Mouse (Mus musculus) G1E (cell line): ENCODE measurements around the gene Emc8.

Source experiments
- CTCF ChIP-seq: IDR thresholded peaks from 2 replicates; pipeline ENCODE4 v1.5.1; 2012; ENCODE audit warnings: low read depth, low read length, inconsistent platforms, mixed read lengths
- GATA1 ChIP-seq: IDR thresholded peaks from 2 replicates; pipeline ENCODE4 v1.6.1; 2012; ENCODE audit warnings: borderline replicate concordance, low read length, inconsistent platforms, mixed read lengths
- TAL1 ChIP-seq: conservative IDR thresholded peaks from 2 replicates; pipeline ENCODE4 v1.6.1; 2012; ENCODE audit warnings: low read depth, low read length, inconsistent platforms, mixed read lengths

GRCm38 (mm10) chr8:120634329-120634839, 34.0 kb downstream of the Emc8 start:
- TF ChIP-seq CTCF (no peak), TAL1 (no peak), GATA1 (no peak)
